Mouse (Mus musculus) heart, adult 2 months (tissue): Measurements from ENCODE around the gene Mrgprg.

ENCODE experiments used
- CTCF ChIP-seq: fragments of 200-600 bp; IDR thresholded peaks from 2 replicates; pipeline ENCODE4 v1.8.1; 2022; ENCODE audit warnings: antibody characterized with exemption, mild to moderate bottlenecking, moderate library complexity
- EP300 ChIP-seq: fragments of 200-500 bp; IDR thresholded peaks from 2 replicates; pipeline ENCODE4 v1.6.1; 2011; ENCODE audit warnings: low read depth, low read length, control low read depth; ENCODE audit not compliant: insufficient read depth
- POLR2A ChIP-seq: fragments of 200-500 bp; IDR thresholded peaks from 2 replicates; pipeline ENCODE4 v1.6.1; 2011; ENCODE audit warnings: mild to moderate bottlenecking, low read depth, low read length, control low read depth; ENCODE audit not compliant: insufficient read depth

GRCm38 (mm10) chr7:143748041-143748868 lies 18.5 kb downstream of the Mrgprg start:
- peak; percentile 88 for TF ChIP-seq CTCF
- TF ChIP-seq POLR2A, result no peak
- TF ChIP-seq EP300, result peak; percentile 97
